Mouse (Mus musculus): ENCODE results near the gene Wipf1.
"Not testable (repeated sequence)": the region's sequence is repeated elsewhere in the genome, so short reads cannot be mapped to it uniquely, and the experiment has no call there.

The Wipf1 gene

DNA sequence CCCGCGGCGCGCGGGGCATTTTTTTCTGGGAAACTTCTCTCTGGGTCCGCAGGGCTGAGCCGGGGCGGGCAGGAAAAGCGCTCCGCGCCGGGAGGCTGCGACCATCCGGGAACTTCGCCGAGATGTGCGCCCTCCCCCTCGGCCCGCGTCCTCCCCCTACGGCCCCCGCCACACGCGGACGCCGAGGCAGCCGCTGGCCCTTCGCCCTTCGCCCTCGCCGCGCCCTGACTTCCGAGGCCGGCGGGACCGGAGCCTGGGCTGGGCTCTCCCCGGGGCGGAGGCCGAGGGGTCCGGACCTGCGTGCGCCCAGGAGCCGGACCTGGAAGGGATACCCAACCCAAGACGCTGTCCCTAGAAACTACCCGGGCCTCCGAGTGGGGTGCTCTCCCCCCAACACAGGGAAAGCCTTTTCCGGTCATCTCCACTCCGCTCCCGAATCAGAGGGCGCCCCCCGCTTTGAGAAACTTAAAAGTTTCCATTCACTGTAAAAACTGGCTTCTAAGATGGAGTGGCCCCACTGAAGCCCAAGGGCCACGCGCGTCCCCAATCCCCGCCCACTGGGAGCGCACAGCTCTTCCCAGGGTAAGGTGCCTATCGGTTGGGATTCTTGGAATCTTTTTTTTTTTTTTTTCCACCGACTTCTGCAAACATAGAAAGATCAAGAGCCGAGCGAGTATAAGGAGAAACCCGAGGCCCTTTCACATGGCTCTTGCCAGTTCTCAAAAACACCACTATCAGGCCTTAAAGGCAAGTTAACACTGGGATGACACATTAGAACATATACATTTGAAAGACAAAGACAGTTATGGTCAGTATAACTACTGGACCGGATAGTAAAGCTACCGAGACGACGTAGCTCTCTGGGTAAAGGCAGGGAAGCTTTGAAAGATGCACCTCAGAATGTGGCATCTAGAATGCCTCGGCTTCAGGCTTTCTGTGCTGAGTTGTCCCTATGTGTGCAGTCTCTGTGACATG is at the start of gene Wipf1:
Gene Wipf1, minus strand, starts transcription at position 379 of the 975 bp plus-strand sequence.
- peak; percentile 69 for DNase-seq (ENCODE audit: low read depth, low spot score)

DNA sequence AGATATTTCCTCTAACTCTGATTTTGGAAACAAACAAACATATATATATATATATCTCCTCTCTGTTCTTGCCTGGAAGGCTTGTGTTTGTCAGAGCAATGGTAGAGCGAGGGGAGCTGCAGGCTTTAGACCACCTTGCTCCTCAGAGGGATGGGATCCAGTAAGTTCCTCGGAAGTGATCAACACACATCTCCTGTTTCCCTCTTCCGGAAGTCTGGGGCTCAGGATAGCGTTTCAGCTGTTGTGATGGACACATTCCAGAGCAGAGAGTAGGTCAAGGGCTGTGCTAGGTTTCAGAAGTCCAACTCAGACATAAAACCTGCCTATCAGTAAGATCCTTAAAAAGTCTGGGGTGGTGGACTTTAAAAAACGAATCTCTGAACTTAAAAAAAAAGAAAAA is 49.6 kb upstream of the Wipf1 start:
- no peak for DNase-seq (ENCODE audit: low read depth, low spot score)

DNA sequence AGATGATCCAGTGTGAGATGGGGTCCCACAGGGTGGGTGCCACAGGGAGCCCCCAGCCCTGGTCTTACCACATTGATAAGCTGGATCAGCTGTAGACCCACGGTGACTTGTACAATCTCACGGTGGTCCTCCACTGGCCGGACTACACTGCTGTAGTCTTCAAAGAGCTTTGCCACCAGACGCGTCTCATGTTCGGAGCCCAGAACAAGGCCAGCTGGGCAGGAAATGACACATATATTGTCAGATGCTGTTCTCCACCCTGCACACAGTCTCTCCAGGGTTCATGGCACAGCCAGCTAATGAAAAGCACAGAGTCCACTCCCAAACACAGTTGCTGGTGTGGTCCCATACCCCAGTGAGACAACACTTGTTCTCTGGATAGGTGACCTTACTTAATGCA is 44.9 kb upstream of the Wipf1 start:
- no peak for DNase-seq (ENCODE audit: low read depth, low spot score)

DNA sequence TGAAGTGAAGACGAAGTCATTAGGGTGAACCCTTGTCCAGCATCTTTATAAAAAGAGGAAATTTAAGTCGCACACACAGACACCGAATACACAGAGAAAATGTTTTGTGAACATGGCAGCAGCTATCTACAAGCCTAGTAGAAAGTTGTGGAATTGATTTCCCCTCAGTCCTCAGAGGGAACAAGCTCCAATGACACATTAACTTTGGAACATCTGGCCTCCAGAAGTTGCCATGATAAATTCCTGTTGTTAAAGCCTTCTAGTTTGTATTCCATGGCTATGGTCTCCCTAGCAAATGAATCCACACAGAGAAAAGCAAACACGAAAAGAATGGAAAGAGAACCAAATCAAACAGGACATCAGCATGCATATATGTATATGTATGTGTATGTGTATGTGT is 44.0 kb upstream of the Wipf1 start:
- DNase-seq (ENCODE audit: low read depth, low spot score), result peak; percentile 59

DNA sequence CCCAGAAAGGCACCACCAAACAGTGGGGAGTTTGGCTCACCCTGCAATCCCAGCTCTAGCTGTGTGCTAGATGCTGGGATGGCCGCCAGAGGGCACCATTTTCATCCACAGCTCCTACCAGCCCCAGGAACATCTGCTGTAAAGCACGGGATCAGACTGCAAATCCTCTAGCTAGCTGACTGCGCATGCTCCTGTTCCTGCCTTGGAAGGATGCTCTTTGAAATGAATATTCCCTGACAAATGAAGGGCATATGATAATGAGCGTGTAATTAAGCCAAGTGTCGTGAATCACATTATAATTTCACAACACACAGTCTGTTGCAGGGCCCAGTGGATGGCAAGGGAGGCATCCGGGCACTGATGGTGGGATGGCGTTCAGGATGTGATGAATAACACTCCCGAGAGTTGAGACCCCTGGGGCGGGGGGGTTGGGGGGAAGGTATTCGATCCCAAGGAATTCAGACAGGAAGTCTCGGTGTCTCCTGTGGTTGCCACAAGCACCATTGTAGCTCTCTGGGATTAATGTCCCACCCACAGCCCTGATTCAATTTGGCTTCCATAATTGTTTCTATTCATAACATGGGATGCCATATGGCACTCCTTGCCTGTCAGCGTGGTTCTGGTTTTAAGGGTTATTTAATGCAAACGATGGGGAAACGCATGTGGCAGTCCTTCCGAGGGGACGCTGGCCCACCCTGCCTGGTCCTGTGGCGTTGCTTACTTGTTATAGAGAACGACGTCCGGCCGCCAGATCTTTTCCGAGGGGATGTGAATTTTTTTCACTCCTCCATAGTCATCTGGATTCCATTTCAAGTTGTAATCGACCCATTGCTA is 43.2 kb upstream of the Wipf1 start:
- DNase-seq (ENCODE audit: low read depth, low spot score), result peak; percentile 92

GRCm38 (mm10) chr2:73571901-73572300 is 42.4 kb upstream of the Wipf1 start:
- no peak for DNase-seq (ENCODE audit: low read depth, low spot score)

DNA sequence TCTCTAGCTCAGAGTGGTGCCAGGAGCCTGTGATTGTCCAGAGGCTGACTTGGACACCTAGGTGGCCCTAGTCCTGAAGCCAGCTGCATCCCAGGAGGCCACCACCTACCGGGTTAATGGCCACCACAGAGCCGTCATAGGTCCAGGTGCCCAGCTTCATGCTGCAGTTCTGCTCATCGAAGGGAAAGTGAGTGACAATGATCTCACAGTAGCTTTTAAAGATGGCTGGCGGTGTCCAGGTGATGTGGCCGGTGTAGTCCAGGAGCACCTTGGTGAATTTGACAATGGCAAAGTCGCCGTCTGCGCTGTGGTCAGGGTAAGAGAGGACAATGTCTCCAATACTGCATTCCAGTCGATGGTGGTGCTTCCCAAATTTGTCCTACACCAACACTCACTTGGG is 41.8 kb upstream of the Wipf1 start:
- no peak for DNase-seq (ENCODE audit: low read depth, low spot score)

DNA sequence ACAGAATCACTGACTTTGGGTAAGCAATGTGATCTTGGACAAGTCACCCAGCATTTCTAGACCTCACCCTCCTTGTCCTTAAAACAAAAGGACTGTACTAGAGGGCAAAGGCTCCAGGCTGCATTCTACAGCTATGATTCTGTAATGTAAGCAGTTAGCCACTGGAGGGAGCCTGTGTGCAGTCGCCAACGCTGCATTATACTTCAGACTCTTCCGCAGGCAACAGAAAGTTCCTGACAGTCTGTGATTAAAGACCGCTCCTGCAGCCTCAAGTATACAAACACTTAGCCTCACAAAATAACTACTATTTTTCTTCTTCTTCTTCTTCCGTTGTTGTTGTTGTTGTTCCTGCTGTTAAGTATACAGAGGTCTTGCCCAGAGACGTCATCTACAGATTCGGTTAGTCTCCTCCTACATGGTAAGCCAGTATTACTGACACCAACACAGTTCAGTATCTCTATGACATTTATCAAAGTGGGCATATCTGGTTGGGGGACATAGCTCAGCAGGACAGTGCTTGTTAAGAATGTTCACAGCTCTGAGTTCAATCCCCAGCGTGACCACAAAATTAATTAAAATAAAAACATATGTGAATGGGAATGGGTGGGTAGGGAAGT is 37.6 kb upstream of the Wipf1 start:
- peak; percentile 73 for DNase-seq (ENCODE audit: low read depth, low spot score)

GRCm38 (mm10) chr2:73566162-73566561 is 36.6 kb upstream of the Wipf1 start:
- DNase-seq (ENCODE audit: low read depth, low spot score), result no peak

DNA sequence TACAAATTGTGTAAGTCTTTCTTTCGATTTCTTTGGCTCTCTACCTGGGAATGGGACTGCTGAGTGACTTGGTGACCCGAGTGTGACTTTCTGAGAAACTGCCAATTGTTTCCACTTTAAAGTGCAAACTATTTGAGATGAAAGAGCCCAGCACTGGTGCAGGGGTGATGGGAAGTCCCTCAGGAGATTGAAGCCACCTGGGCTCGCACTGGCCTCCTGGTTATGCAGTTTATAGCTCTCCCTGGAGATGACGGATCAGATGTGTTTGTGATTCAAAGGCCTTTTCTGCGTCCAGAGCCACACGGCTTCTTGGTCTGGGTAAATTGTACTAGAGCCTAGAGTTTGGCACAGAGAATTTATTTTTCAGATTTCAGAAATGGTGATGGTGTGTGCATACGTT is 34.2 kb upstream of the Wipf1 start:
- peak; percentile 57 for DNase-seq (ENCODE audit: low read depth, low spot score)

GRCm38 (mm10) chr2:73562656-73563055 is 33.1 kb upstream of the Wipf1 start:
- DNase-seq (ENCODE audit: low read depth, low spot score), result no peak

GRCm38 (mm10) chr2:73561665-73562063 is 32.1 kb upstream of the Wipf1 start:
- peak; percentile 76 for DNase-seq (ENCODE audit: low read depth, low spot score)

DNA sequence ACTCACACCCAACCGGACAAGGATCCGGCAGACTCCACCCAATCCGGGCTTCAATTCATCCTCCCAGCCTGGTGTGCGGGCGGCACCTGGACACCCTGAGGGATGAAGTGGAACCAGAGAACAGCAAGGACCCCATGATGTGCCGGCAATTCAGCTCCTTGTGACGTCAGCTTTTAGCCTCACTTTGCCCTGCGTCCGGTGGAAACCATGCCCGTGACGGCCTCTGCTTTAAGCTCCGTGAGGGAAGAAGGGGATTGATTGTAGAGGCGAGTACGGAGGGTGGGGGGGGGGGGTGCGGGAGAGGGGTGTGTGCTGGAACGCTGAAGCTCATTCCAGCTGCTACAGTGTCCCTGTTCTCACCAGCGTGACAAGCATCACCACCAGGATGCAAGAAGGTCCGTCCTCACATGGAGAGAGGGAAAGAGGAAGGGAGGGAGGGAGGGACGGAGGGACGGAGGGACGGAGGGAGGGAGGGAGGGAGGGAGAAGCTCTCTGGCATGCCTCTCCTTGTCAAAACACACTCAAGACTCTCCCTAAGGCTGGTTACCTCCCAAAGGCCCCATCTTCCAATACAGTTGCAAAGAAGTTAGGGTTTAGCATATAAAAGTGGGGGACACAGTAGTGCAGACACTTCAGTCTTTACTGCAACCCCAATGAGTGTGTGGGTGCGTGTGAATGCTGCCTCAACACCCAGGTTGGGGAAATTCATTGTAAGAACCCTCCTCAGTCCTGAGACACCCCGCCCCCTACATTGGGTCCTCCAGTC is 31.5 kb upstream of the Wipf1 start:
- no peak for DNase-seq (ENCODE audit: low read depth, low spot score)

- DNase-seq (ENCODE audit: low read depth, low spot score), result no peak
These were observed 30.9 kb upstream of the Wipf1 start for GRCm38 (mm10) chr2:73560445-73560844.

DNA sequence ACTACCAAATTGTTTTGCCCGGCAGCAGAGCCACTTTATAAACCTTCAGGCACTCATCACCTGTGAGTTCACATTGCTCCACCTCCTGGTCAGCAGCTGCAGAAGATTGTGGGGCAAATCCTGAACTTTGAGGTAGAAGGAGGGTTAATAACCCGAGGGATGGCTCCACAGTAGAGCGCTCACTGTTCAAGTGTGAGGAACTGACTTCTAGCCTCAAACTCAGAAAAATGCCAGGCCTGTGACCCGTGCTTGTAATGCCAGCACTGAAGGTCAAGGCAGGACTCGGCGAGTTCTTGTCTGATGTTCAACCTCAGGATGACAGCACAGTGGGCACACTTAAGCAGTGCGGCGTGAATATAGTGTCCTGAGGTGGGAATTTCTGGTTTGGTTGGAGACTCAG is 28.4 kb upstream of the Wipf1 start:
- DNase-seq (ENCODE audit: low read depth, low spot score), result no peak

DNA sequence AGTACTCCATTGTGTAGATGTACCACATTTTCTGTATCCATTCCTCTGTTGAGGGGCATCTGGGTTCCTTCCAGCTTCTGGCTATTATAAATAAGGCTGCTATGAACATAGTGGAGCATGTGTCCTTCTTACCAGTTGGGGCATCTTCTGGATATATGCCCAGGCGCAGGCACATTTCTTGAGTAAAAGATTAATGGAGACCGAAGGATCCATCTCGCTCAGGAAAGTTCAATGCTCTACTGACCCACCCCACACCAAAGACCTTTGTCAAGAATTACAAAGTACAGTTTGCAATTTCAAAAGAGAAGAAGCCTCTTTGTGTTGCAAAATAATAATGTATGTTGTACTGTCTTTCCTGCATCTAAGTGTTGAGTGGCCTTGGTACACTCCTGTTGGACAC is 27.5 kb upstream of the Wipf1 start:
- DNase-seq (ENCODE audit: low read depth, low spot score), result not testable (repeated sequence)

DNA sequence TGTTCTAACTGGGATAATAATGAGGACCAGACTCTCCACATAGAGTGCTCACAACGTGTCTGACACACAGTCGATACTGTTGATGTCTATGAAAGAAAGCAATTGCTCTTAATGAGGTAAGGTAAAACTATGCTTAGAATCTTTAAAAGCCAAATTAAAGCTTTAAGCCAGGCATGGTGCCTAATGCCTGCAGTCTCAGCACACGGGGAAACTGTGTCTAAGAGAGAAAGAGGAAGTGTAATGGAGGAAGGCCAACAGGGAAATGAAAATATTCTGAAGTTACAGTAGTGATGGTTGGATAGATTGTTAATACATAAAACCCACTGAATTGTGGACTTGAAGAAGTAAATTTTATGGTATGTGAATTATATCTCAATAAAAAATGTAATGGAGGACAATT is 24.9 kb upstream of the Wipf1 start:
- DNase-seq (ENCODE audit: low read depth, low spot score), result no peak

GRCm38 (mm10) chr2:73552926-73553325 is 23.4 kb upstream of the Wipf1 start:
- DNase-seq (ENCODE audit: low read depth, low spot score), result no peak

DNA sequence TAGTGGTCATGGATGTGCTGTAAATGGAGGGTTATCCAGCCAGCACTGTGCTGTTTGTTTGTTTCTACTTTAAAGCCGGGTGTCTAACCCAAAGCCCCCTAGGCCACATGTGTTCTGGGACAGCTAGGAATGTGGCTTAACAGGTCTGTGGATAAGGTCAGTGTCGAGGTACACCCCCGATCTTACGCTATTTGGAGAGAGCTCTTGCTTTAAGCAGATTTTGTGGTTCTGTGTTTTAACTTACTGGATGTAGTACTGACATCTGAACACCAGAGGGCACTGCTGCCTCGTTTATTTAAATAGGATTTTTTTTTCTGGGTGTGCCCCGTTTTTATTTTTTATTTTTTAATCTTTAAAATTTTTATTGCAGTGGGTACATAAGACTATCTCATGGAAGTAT is 21.2 kb upstream of the Wipf1 start:
- peak; percentile 67 for DNase-seq (ENCODE audit: low read depth, low spot score)

DNA sequence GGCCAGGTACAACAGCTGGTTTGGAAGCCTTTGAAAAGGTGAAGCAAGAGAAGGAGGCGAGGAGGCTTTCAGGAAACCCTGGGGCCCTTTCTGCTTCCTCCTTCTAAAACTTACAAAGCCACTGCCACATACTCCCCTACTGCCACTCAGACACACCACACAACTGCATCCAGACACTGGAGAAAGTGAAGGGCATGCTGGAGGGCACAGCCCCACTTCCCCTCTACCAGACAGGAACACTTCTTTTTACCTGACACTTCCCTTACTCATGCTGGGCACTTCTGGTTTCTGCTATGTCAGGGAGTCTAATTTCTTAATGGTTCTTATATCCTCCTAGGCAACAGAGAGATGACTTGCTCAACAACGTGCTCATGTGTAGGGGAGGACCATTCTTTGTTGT is 19.0 kb upstream of the Wipf1 start:
- no peak for DNase-seq (ENCODE audit: low read depth, low spot score)

GRCm38 (mm10) chr2:73547256-73547655 is 17.7 kb upstream of the Wipf1 start:
- no peak for DNase-seq (ENCODE audit: low read depth, low spot score)

Measured in forelimb bud, embryonic 11.5 days (tissue).